Mouse (Mus musculus): ENCODE data around the gene Usp34. TPM values are rescaled to one million over a fixed set of nuclear protein-coding genes. Genes with fewer than 3 reads are reported as not detected.
"Not testable (repeated sequence)": the region's sequence is repeated elsewhere in the genome, so short reads cannot be mapped to it uniquely, and the experiment has no call there.

The Usp34 gene
- polyA plus RNA-seq (2015; fragmentation: Nextera tagmentation; extraction: Ambion mirVana), result 30.6 and 30.7 TPM in 2 replicates

GRCm38 (mm10) chr11:23306764-23307565 lies at the start of gene Usp34:
TSS of gene Usp34 (plus strand) at chr11:23306895.
- Histone ChIP-seq H3K4me2 (replicated peaks) (peak within 1 kb of the TSS; percentile 67), H3K27me3 (no peaks in the 10 kb centered on the region), H3K4me1 (peaks cover 9% of the 10 kb centered on the region), H3K4me3 (peak within 1 kb of the TSS; percentile 86), H3K36me3 (no peaks in the 10 kb centered on the region), H3K9ac (peak within 1 kb of the TSS; percentile 97), H3K9me3 (no peaks in the 10 kb centered on the region), H3K27ac (peak within 1 kb of the TSS; percentile 99)
- ATAC-seq (ENCODE audit: low FRiP score, low read depth), result peak; percentile 49
- WGBS, result under 1% methylated on average over 45 of the region's 80 CpGs

- Histone ChIP-seq H3K4me3 (0 out of 2 replicates have a peak overlapping the region, but pooled peaks have one; percentile 21), H3K4me2 (replicated peaks) (peak overlapping the region; percentile 45), H3K9me3 (no peaks in the 10 kb centered on the region), H3K36me3 (peaks cover 27% of the 10 kb centered on the region), H3K27me3 (no peaks in the 10 kb centered on the region), H3K27ac (no peak overlapping the region), H3K4me1 (peaks cover 21% of the 10 kb centered on the region), H3K9ac (no peak overlapping the region)
- ATAC-seq (ENCODE audit: low FRiP score, low read depth), result no peak
- 96% methylated on average over 4 of the region's 4 CpGs for whole genome bisulfite sequencing
These were observed 47.6 kb upstream of the Usp34 start for GRCm38 (mm10) chr11:23259073-23259472.

- ATAC-seq (ENCODE audit: low FRiP score, low read depth), result no peak
- H3K9ac ChIP-seq, result no peak overlapping the region
- peak overlapping the region; percentile 45; the same call in 1 of the 2 replicates for H3K4me2 ChIP-seq (replicated peaks)
- peaks cover 30% of the 10 kb centered on the region for H3K36me3 ChIP-seq
- H3K27ac ChIP-seq, result no peak overlapping the region
- 73% methylated on average over 1 of the region's 1 CpGs for WGBS
- H3K4me1 ChIP-seq, result peaks cover 21% of the 10 kb centered on the region
- H3K4me3 ChIP-seq, result no peak overlapping the region
- no peaks in the 10 kb centered on the region for H3K9me3 ChIP-seq
- no peaks in the 10 kb centered on the region for H3K27me3 ChIP-seq
These were observed 47.2 kb upstream of the Usp34 start for GRCm38 (mm10) chr11:23259481-23259880.

- no peaks in the 10 kb centered on the region for H3K27me3 ChIP-seq
- H3K4me2 ChIP-seq (replicated peaks), result no peak overlapping the region
- ATAC-seq (ENCODE audit: low FRiP score, low read depth), result no peak
- no peak overlapping the region for H3K27ac ChIP-seq
- H3K9ac ChIP-seq, result no peak overlapping the region; the same call in 1 of the 2 replicates
- H3K36me3 ChIP-seq, result peaks cover 36% of the 10 kb centered on the region
- no peak overlapping the region for H3K4me3 ChIP-seq
- H3K9me3 ChIP-seq, result no peaks in the 10 kb centered on the region
- 93% methylated on average over 1 of the region's 1 CpGs for WGBS
- H3K4me1 ChIP-seq, result peaks cover 21% of the 10 kb centered on the region
These were observed 46.5 kb upstream of the Usp34 start for GRCm38 (mm10) chr11:23260186-23260585.

GRCm38 (mm10) chr11:23261490-23261889 lies 45.2 kb upstream of the Usp34 start:
- Histone ChIP-seq H3K27me3 (no peaks in the 10 kb centered on the region), H3K4me2 (replicated peaks) (no peak overlapping the region), H3K4me1 (peaks cover 21% of the 10 kb centered on the region), H3K4me3 (no peak overlapping the region), H3K27ac (no peak overlapping the region), H3K9ac (no peak overlapping the region), H3K9me3 (no peaks in the 10 kb centered on the region), H3K36me3 (peaks cover 49% of the 10 kb centered on the region)
- WGBS, result 87% methylated on average over 3 of the region's 3 CpGs
- ATAC-seq (ENCODE audit: low FRiP score, low read depth), result no peak

- Histone ChIP-seq H3K4me2 (replicated peaks) (no peak overlapping the region), H3K4me1 (peaks cover 6% of the 10 kb centered on the region; the same call in 1 of the 2 replicates), H3K27me3 (no peaks in the 10 kb centered on the region), H3K27ac (no peak overlapping the region), H3K36me3 (peaks cover 63% of the 10 kb centered on the region), H3K4me3 (no peak overlapping the region), H3K9me3 (no peaks in the 10 kb centered on the region), H3K9ac (no peak overlapping the region)
- ATAC-seq (ENCODE audit: low FRiP score, low read depth), result no peak
These were observed 41.7 kb upstream of the Usp34 start for GRCm38 (mm10) chr11:23264949-23265348.

- no peak overlapping the region for H3K4me2 ChIP-seq (replicated peaks)
- no peak overlapping the region for H3K9ac ChIP-seq
- no peak overlapping the region for H3K4me3 ChIP-seq
- WGBS, result 83% methylated on average over 4 of the region's 4 CpGs
- H3K27ac ChIP-seq, result no peak overlapping the region
- H3K36me3 ChIP-seq, result peaks cover 71% of the 10 kb centered on the region
- H3K27me3 ChIP-seq, result no peaks in the 10 kb centered on the region
- ATAC-seq (ENCODE audit: low FRiP score, low read depth), result no peak
- H3K4me1 ChIP-seq, result no peaks in the 10 kb centered on the region
- no peaks in the 10 kb centered on the region for H3K9me3 ChIP-seq
These were observed 34.6 kb upstream of the Usp34 start for GRCm38 (mm10) chr11:23271770-23272724.

- Histone ChIP-seq H3K4me3 (no peak overlapping the region), H3K4me1 (no peaks in the 10 kb centered on the region), H3K4me2 (replicated peaks) (no peak overlapping the region), H3K9me3 (no peaks in the 10 kb centered on the region), H3K27ac (no peak overlapping the region), H3K27me3 (no peaks in the 10 kb centered on the region), H3K36me3 (peaks cover 88% of the 10 kb centered on the region), H3K9ac (no peak overlapping the region)
- 87% methylated on average over 3 of the region's 3 CpGs for WGBS
- no peak for ATAC-seq (ENCODE audit: low FRiP score, low read depth)
These were observed 30.9 kb upstream of the Usp34 start for GRCm38 (mm10) chr11:23275780-23276179.

- no peaks in the 10 kb centered on the region for H3K9me3 ChIP-seq
- H3K4me1 ChIP-seq, result no peaks in the 10 kb centered on the region
- H3K27ac ChIP-seq, result no peak overlapping the region
- no peak overlapping the region for H3K4me2 ChIP-seq (replicated peaks)
- WGBS, result 96% methylated on average over 4 of the region's 4 CpGs
- H3K36me3 ChIP-seq, result peaks cover 89% of the 10 kb centered on the region
- H3K4me3 ChIP-seq, result no peak overlapping the region
- no peak overlapping the region for H3K9ac ChIP-seq
- no peaks in the 10 kb centered on the region for H3K27me3 ChIP-seq
- no peak for ATAC-seq (ENCODE audit: low FRiP score, low read depth)
These were observed 22.2 kb upstream of the Usp34 start for GRCm38 (mm10) chr11:23284469-23284868.

- not testable (repeated sequence) for H3K4me2 ChIP-seq (replicated peaks); H3K27ac ChIP-seq; H3K9ac ChIP-seq; H3K4me1 ChIP-seq; ATAC-seq (ENCODE audit: low FRiP score, low read depth); H3K9me3 ChIP-seq; H3K27me3 ChIP-seq; H3K4me3 ChIP-seq
- peaks cover 89% of the 10 kb centered on the region for H3K36me3 ChIP-seq
- WGBS, result 91% methylated on average over 4 of the region's 4 CpGs
These were observed 17.8 kb upstream of the Usp34 start for GRCm38 (mm10) chr11:23288866-23289265.

- WGBS, result 100% methylated on average over 2 of the region's 2 CpGs
- no peak overlapping the region for H3K4me2 ChIP-seq (replicated peaks)
- H3K36me3 ChIP-seq, result peaks cover 61% of the 10 kb centered on the region
- H3K4me3 ChIP-seq, result no peak overlapping the region
- no peaks in the 10 kb centered on the region for H3K4me1 ChIP-seq
- H3K9ac ChIP-seq, result no peak overlapping the region
- no peaks in the 10 kb centered on the region for H3K27me3 ChIP-seq
- ATAC-seq (ENCODE audit: low FRiP score, low read depth), result no peak
- H3K27ac ChIP-seq, result no peak overlapping the region
- no peaks in the 10 kb centered on the region for H3K9me3 ChIP-seq
These were observed 9.3 kb upstream of the Usp34 start for GRCm38 (mm10) chr11:23297379-23297778.

- H3K9me3 ChIP-seq, result no peaks in the 10 kb centered on the region
- no peak overlapping the region for H3K27ac ChIP-seq
- no peak overlapping the region for H3K4me2 ChIP-seq (replicated peaks)
- no peaks in the 10 kb centered on the region for H3K27me3 ChIP-seq
- no peak overlapping the region for H3K9ac ChIP-seq
- H3K4me3 ChIP-seq, result no peak overlapping the region
- no peak for ATAC-seq (ENCODE audit: low FRiP score, low read depth)
- H3K4me1 ChIP-seq, result no peaks in the 10 kb centered on the region
- peaks cover 52% of the 10 kb centered on the region for H3K36me3 ChIP-seq
- 89% methylated on average over 2 of the region's 2 CpGs for WGBS
These were observed 8.4 kb upstream of the Usp34 start for GRCm38 (mm10) chr11:23298301-23298700.

Data from limb, embryonic 13.5 days (tissue).